Mouse (Mus musculus): ENCODE measurements around the gene Smpx. TPM values are rescaled to one million over a fixed set of nuclear protein-coding genes. Genes with fewer than 3 reads are reported as not detected.

The Smpx gene
- total and polyA plus RNA-seq, 3 experiments = not detected

- H3K79me2 ChIP-seq (ENCODE audit: control insufficient read depth, insufficient read depth, low read length, poor library complexity) = no peaks in the 10 kb centered on the region
- no peak for TF ChIP-seq JUND (IDR thresholded peaks at IDR 0.05; ENCODE audit: low read depth, low read length)
- TF ChIP-seq POLR2AphosphoS5 (IDR thresholded peaks at IDR 0.05; ENCODE audit: borderline replicate concordance, low read depth, low read length) = no peak
- TF ChIP-seq TAL1 (IDR thresholded peaks at IDR 0.05; ENCODE audit: low read length) = no peak
- TF ChIP-seq RCOR1 (IDR thresholded peaks at IDR 0.05; ENCODE audit: low read depth, low read length) = no peak
- TF ChIP-seq ETS1 (IDR thresholded peaks at IDR 0.05; ENCODE audit: low read depth, low read length) = no peak
- no peak for TF ChIP-seq RAD21 (IDR thresholded peaks at IDR 0.05; ENCODE audit: low read depth, low read length)
- no peak for TF ChIP-seq CHD2 (IDR thresholded peaks at IDR 0.05; ENCODE audit: low read length)
- no peak for TF ChIP-seq MAFK (IDR thresholded peaks at IDR 0.05; ENCODE audit: borderline replicate concordance, low read depth, low read length)
- TF ChIP-seq BHLHE40 (IDR thresholded peaks at IDR 0.05; ENCODE audit: borderline replicate concordance, low read depth, low read length) = no peak
- DNase-seq (ENCODE audit: low read depth, low spot score) = no peak
- no peak overlapping the region for H3K9ac ChIP-seq (ENCODE audit: control insufficient read depth, low read depth, low read length, poor library complexity, severe bottlenecking)
- no peak overlapping the region for H3K27ac ChIP-seq (ENCODE audit: control insufficient read depth, low read depth, low read length)
- no peaks in the 10 kb centered on the region for H3K9me3 ChIP-seq (replicated peaks; ENCODE audit: insufficient read depth, low read length)
- H3K27me3 ChIP-seq (ENCODE audit: control insufficient read depth in 1 of 2, insufficient read depth in 2 of 2, low read length in 2 of 2) = no peaks in the 10 kb centered on the region
- no peaks in the 10 kb centered on the region for H3K36me3 ChIP-seq (ENCODE audit: control insufficient read depth in 1 of 2, insufficient read depth in 2 of 2, low read length in 2 of 2)
- H3K4me3 ChIP-seq (ENCODE audit: control insufficient read depth in 1 of 2, insufficient read depth in 1 of 2, low read depth in 2 of 2, low read length in 2 of 2) = no peak overlapping the region
- no peaks in the 10 kb centered on the region for H3K4me1 ChIP-seq (ENCODE audit: control insufficient read depth in 1 of 2, insufficient read depth in 2 of 2, low read length in 2 of 2)
These were observed 23.9 kb upstream of the Smpx start for GRCm38 (mm10) chrX:157674667-157675350.

DNA sequence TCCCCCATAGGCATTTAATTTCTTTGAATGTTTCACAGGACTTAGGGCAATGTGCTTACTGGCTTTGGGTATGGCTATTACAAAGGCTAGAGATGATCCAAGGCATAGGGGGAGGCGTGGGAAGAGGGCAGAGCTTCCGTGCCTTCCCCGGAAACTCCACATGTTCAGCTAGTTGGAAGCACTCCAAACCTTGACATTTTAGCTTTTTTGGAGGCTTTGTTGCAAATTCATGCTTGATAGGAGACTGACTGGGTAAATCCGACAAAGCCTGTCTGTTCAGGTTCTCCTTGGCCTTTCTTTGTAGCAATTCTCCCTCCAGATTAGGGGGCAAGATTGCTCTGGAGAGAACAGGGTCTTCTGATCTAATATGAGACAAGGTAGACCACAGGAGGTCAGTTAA is 7.5 kb upstream of the Smpx start:
- H3K27ac ChIP-seq (ENCODE audit: control insufficient read depth, low read depth, low read length) = no peak overlapping the region
- no peak for TF ChIP-seq ZC3H11A (IDR thresholded peaks at IDR 0.05; ENCODE audit: low read depth, low read length)
- no peak for TF ChIP-seq ZMIZ1 (IDR thresholded peaks at IDR 0.05; ENCODE audit: low read depth, low read length)
- no peak for TF ChIP-seq GATA1 (IDR thresholded peaks at IDR 0.05; ENCODE audit: low read depth, low read length)
- TF ChIP-seq E2F4 (IDR thresholded peaks at IDR 0.05; ENCODE audit: borderline replicate concordance, low read depth, low read length) = no peak
- no peak for TF ChIP-seq EP300 (IDR thresholded peaks at IDR 0.05; ENCODE audit: low read depth in 1 of 2, low read length in 2 of 2)
- TF ChIP-seq TCF12 (IDR thresholded peaks at IDR 0.05; ENCODE audit: low read depth, low read length) = no peak
- TF ChIP-seq TBP (IDR thresholded peaks at IDR 0.05; ENCODE audit: low read depth, low read length) = no peak
- no peak for TF ChIP-seq HCFC1 (IDR thresholded peaks at IDR 0.05; ENCODE audit: low read depth, low read length)
- TF ChIP-seq TAL1 (IDR thresholded peaks at IDR 0.05; ENCODE audit: low read length) = no peak
- TF ChIP-seq NELFE (IDR thresholded peaks at IDR 0.05; ENCODE audit: low read depth, low read length) = no peak
- no peak for TF ChIP-seq CTCF (IDR thresholded peaks at IDR 0.05 in 2 of 3, conservative IDR thresholded peaks at IDR 0.05 in 1 of 3; ENCODE audit: control insufficient read depth in 1 of 3, insufficient read depth in 1 of 3, low read depth in 2 of 3, low read length in 3 of 3, poor library complexity in 1 of 3, severe bottlenecking in 1 of 3)
- H3K36me3 ChIP-seq (ENCODE audit: control insufficient read depth in 1 of 2, insufficient read depth in 2 of 2, low read length in 2 of 2) = no peaks in the 10 kb centered on the region
- H3K9ac ChIP-seq (ENCODE audit: control insufficient read depth, low read depth, low read length, poor library complexity, severe bottlenecking) = no peak overlapping the region
- H3K79me2 ChIP-seq (ENCODE audit: control insufficient read depth, insufficient read depth, low read length, poor library complexity) = no peaks in the 10 kb centered on the region
- H3K4me1 ChIP-seq (ENCODE audit: control insufficient read depth in 1 of 2, insufficient read depth in 2 of 2, low read length in 2 of 2) = no peaks in the 10 kb centered on the region
- no peaks in the 10 kb centered on the region for H3K27me3 ChIP-seq (ENCODE audit: control insufficient read depth in 1 of 2, insufficient read depth in 2 of 2, low read length in 2 of 2)
- no peak for DNase-seq (ENCODE audit: low read depth, low spot score)
- H3K9me3 ChIP-seq (replicated peaks; ENCODE audit: insufficient read depth, low read length) = no peaks in the 10 kb centered on the region
- H3K4me3 ChIP-seq (ENCODE audit: control insufficient read depth in 1 of 2, insufficient read depth in 1 of 2, low read depth in 2 of 2, low read length in 2 of 2) = no peak overlapping the region

Data from MEL (cell line).